Mouse (Mus musculus) cerebellum, postnatal 25 days (tissue): ENCODE measurements at regions not wholly inside any gene's neighbourhood (a gene's known extent, or its start where the extent isn't known, plus 50 kb on each side); places are given as distances from the start of the nearest gene placed in this dataset.

Experiments
- DNase-seq, 2 experiments: peaks; one replicate each; pipeline ENCODE4 v3.0.0; 2021; ENCODE audit warnings: mixed read lengths in 2 of 2

- DNase-seq, result no peak
These were observed 63.5 kb upstream of the Ndst3 start for GRCm38 (mm10) chr3:123754011-123754610.

GRCm38 (mm10) chr3:123754927-123755326 lies 64.3 kb upstream of the Ndst3 start:
- no peak for DNase-seq

- DNase-seq, result no peak
These were observed 75.4 kb upstream of the Ndst3 start for GRCm38 (mm10) chr3:123765911-123766556.

GRCm38 (mm10) chr3:123766557-123766913 lies 75.9 kb upstream of the Ndst3 start:
- no peak for DNase-seq

DNA sequence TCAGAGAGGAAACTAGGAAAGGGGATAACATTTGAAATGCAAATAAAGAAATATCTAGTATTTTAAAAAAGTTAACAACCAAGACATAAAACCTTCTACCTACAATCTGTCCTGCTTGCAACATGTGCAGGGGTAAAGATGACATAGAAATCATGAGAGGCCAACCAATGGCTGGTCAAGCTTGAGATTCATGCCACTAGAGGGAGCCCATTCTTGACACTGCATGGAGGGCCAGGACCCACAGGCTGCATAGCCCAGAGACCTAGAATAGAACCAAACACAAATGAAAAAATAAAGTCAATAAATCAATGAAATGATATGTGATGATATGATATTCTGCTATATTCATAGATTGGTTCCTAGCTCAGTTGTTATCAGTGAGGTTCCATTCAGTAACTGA lies 89.9 kb upstream of the Ndst3 start:
- DNase-seq, result peak in 1 of 2 experiments; percentile 39

DNA sequence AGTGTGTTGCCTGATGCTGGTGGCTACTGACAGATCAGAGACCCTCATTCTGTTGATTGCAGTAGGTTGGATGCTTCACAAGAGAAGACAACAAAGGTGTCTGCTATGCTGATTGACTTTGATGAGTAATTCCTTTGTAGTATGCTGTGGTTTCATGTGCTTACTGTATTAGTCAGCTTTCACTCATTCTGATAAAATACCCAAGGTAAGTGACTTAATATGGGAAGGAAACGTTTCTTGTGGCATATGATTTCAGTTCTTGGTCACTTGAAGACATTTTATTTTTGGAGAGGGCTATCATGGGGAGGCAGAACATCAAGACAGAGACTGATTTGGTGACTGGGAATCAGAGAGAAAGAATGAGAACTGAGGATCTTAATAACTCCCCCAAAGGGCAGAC lies 90.9 kb upstream of the Ndst3 start:
- no peak for DNase-seq

DNA sequence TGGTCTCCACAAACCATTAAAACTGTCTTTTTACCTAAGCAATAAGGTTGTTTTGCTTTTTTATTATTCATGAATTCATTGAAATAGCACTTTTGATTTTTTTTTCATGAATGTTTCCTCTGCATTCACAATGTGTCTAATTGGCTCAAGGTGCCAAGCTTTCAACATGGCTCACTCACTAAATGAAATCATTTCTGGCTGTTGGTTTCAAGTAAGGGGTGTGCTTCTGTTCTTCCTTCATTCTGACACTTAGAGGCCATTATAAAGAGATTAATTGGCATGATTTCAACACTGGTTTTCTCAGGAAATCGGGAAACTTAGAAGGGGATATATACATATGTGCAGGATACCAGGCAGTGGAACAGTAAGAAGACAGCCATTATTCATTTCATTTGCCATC lies 93.5 kb upstream of the Ndst3 start:
- no peak for DNase-seq

DNA sequence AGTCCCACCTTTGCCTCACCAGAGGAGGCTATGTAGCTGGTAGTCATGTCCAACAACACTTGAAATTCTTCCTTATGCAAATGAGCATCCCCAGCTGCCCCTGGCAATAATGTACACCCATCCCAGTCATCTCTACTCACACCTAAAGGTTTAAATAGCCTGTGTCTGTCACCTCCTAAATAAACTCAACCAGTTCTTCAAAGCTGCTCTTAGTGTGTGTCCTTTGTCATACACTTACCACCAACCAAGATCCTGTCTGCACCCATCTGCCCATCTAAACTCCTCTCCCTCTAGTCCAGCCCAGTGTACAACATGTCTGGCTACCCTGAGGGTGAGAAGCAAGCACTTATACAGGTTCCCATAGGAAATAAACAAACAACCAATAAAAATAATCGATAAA lies 103.4 kb upstream of the Ndst3 start:
- no peak for DNase-seq

GRCm38 (mm10) chr3:123805338-123805737 lies 114.7 kb upstream of the Ndst3 start:
- no peak for DNase-seq

DNA sequence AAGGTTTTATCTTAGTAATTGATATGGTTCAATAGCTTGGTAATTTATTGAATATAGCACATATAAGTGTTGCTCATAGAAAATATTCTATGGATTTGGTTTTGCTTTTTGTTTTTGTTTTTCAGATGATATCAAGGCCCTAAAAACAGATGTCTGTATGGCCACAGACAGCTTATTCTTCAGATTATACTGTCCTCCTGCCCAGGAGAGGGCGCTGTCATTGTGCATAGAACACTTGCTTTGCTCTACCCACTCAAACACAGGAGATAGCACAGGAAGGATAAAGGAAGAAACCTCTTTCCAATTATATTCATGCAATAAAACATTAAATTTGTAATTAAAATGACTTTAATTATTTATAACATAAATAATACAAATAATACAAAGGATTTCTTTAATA lies 115.4 kb upstream of the Ndst3 start:
- peak in 1 of 2 experiments; percentile 17 for DNase-seq

DNA sequence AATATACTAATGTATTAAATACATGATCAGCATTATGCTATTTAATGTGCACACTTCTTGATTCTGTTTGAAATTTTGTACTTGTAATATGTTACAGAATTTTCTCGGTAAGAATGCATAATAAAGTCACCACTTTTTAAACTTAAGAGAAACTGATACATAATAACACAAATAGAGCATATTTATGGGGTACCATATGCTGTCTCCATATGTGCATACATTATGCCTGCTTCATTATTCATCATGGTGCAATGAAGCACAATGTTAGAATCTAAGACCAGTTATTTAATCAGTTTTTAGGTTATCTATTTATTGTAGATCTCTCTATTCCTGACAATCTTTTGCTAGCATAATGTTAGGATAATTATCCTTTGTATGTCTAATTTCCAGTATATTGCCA lies 115.9 kb upstream of the Ndst3 start:
- DNase-seq, result no peak

- DNase-seq, result no peak
These were observed 119.6 kb upstream of the Ndst3 start for GRCm38 (mm10) chr3:123810018-123810942.

GRCm38 (mm10) chr3:123810943-123811499 lies 120.4 kb upstream of the Ndst3 start:
- DNase-seq, result no peak

DNA sequence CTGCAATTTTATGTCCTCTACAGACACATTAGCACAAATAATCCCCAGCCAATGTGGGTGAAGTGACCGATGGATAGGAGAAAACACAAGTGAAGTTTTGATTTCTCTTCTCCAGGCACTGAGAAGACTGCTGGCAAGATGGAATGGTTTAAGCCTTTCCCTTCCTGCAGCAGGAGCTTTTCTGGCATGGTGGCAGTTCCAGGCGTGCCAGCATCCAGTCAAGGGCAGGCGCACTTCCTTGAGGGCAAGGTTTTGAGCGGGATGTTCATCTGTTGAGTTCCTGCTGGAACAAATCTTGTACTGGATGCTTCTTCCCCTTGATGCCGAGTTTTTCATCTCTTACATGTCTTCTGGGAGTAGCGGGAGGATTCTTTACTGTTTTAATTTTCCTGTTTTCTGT lies 138.1 kb upstream of the Ndst3 start:
- DNase-seq, result peak; percentile 71 to 77

DNA sequence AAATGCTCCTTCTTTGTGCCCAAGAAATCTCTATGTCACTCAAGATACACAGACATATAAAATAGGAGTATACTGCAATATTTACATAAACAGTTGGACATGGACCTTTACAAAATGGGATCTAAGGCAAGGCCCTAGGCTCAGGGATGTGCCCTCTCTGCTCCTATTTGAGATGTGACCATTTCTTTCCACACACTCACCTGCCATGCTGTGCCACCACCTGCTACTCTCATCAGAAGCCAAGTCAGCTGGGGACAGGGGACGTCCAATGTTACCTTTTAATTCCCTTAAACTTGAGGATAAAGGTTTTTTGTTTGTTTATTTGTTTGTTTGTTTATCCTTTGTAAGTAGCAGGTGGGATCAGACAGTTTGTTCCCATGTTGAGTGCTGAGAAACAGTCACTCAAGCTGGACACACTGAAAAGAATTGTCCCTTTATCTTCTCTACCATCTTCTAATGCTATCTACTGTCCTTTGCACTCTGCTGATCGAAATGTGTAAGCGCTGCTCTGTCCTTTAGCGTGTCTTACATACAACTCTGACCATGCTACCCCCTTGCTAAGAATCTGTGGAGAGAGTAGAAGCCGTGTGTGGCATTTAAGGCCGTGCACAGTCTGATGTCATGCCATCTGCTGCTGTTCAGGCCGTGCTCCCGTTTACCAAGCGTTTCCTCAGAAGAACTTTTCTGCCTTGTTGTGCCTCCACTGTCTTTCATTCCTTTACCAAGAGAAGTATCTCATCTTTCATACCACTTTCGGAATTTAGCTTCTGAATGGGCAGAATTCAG lies 147.9 kb upstream of the Ndst3 start:
- DNase-seq, result peak; percentile 78 to 85

DNA sequence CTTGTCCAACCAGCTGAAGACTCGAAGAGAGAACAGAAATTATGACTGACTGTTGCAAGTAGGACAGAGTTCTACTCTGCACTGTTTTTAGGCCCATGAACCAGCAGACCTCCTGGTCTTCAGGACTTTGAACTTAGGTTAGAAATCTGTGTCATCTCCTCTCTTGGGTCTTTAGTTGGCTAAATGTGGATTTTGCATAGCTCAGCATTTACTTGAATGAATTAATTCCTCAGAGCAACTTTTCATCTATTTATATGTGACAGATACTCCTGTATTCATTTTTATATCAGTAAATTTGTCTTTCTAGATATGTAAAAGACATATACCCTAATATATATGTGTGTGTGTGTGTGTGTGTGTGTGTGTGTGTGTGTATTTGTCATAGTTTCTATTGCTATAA lies 155.9 kb upstream of the Ndst3 start:
- DNase-seq, result no peak

DNA sequence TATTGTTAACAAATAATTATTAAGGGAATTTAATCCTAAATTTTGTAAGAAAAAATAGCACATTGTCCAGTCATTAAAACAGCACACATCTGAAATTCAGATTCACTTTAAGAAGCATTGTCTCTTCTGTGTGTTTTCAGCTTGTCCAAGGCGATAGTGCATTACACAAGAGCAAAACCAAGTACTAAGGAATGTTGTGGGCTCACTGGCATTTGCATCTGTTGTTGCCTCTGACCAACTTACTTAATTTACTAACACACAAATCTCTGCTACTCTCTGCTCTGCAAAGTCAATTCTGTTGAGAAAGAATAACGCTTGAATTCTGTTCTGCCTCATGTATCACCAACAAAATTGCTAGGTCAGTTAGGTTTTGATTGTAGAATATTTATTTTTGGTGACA lies 158.0 kb upstream of the Ndst3 start:
- no peak for DNase-seq

DNA sequence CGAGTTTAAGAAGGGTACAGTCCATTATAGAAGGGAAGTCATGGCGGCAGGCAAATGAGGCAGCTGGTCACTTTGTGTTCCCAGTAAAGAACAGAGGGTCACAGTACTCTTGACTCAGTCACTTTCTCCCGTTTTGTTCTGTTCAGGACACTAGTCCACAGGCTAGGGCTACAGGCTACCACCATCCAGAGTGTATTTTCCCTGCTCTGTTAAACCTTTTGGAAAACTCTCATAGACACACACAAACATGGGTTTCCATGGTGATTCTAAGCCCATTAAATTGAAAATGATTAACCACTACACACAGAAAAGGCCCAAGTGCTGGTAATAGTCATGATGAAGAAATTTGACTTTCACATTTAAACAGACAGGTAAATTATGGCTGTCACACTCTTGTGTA lies 162.2 kb upstream of the Ndst3 start:
- DNase-seq, result no peak

- DNase-seq, result peak in 1 of 2 experiments; percentile 40
These were observed 183.1 kb upstream of the Ndst3 start for GRCm38 (mm10) chr3:123873709-123874108.

GRCm38 (mm10) chr3:123893691-123894090 lies 203.0 kb upstream of the Ndst3 start:
- DNase-seq, result peak; percentile 47 to 48

- DNase-seq, result peak; percentile 39 to 43
These were observed 215.5 kb upstream of the Ndst3 start for GRCm38 (mm10) chr3:123905928-123906721.

DNA sequence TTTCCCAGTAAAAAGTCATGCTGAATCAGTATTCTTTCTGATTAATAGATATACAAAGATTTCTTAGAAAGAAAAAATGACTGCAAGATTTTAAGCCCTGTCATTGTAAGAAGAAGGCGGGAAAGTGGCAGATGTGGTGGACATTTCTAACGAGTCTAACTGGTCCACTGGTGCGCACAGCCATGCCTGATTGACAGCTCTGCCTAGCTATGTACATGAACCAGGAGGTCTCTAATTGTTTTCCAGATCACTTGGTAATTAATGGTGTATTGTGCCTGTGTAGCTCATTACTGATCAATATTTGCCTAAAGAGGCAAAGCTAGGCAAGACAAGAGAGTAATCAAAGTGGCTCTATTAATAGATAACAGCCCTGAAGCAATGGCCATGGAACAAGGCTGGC lies 227.5 kb upstream of the Ndst3 start:
- DNase-seq, result no peak
